In the genomic region with DNA sequence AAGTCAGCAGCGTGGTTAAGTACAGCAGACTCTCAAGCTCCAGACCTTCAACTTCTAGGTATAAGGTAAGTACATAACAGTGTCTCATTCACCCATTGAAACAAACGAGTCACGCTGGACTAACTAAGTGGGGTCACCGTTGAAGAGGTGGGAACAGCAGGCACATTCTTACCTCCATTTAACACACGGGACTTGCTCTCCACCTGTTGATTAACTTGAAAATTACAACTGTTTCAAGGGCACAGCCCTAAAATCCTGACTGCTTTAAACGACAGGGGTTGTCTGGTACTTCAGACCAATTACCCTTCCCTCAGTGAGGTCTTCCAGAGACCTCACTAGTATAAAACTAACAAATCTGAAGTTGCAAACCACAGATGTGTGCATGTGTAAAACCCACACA, we compare ENCODE assay signal across 33 mouse cellular contexts. TPM values are rescaled to one million over a fixed set of nuclear protein-coding genes. Genes with fewer than 3 reads are reported as not detected.
"Had no signal": no experiment of that assay in that cellular context is flagged by ENCODE, and none has a peak within 500 bp of the region (broad histone marks: within the 10 kb centered on the region; RNA-seq: fewer than 3 reads in every experiment).

No protein-coding gene starts in this region.

- H3K27me3 ChIP-seq: heart, embryonic 12.5 days; hindbrain, embryonic 12.5 days; limb, embryonic 12.5 days had no signal

- H3K4me1 ChIP-seq: heart, embryonic 10.5 days; heart, embryonic 12.5 days; hindbrain, embryonic 10.5 days; hindbrain, embryonic 12.5 days; limb, embryonic 10.5 days; limb, embryonic 12.5 days had no signal

- H3K9me3 ChIP-seq: heart, embryonic 10.5 days; heart, embryonic 12.5 days; hindbrain, embryonic 10.5 days; hindbrain, embryonic 12.5 days; limb, embryonic 10.5 days; limb, embryonic 12.5 days had no signal

- ATAC-seq: hindbrain, embryonic 16.5 days; inflammation-experienced regulatory T-cells, adult 6 months; intestine, embryonic 16.5 days had no signal

- DNase-seq: gastrocnemius, adult 2 months; gastrocnemius, postnatal 10 days; gastrocnemius, postnatal 25 days; heart, adult 18-20 months; heart, postnatal 10 days; heart, postnatal 4 days; kidney, adult 18-20 months; kidney, adult 8-10 months; kidney, postnatal 25 days; kidney, postnatal 4 days; liver had no signal

- H3K9ac ChIP-seq: heart, embryonic 12.5 days; hindbrain, embryonic 12.5 days; hindbrain, embryonic 14.5 days; limb, embryonic 12.5 days; liver, embryonic 14.5 days had no signal

- H3K4me2 ChIP-seq: heart, embryonic 12.5 days; hindbrain, embryonic 12.5 days; hindbrain, embryonic 14.5 days; limb, embryonic 12.5 days; liver, embryonic 11.5 days had no signal

- H3K27ac ChIP-seq: gastrocnemius, adult 2 months; heart, embryonic 10.5 days; hindbrain, embryonic 10.5 days; hindbrain, embryonic 12.5 days; hindbrain, embryonic 14.5 days; layer of hippocampus, adult 2 months; left cerebral cortex, adult 2 months; limb, embryonic 10.5 days; limb, embryonic 12.5 days; liver, embryonic 14.5 days had no signal

- H3K4me3 ChIP-seq: gastrocnemius, adult 2 months; heart, embryonic 10.5 days; heart, embryonic 12.5 days; hindbrain, embryonic 10.5 days; hindbrain, embryonic 12.5 days; layer of hippocampus, adult 2 months; left cerebral cortex, adult 2 months; limb, embryonic 10.5 days; limb, embryonic 12.5 days had no signal

RNA-seq across cellular contexts. Expression of gene Sult6b1, which starts 52.7 kb away (rescaled TPM):
- total RNA-seq: gastrocnemius, adult 2 months; gastrocnemius, postnatal 10 days; gastrocnemius, postnatal 25 days; gastrocnemius, postnatal 4 days; granulocyte monocyte progenitor cell, adult 5-6 weeks; heart, adult 18-20 months; heart, adult 8-10 months; heart, postnatal 10 days; heart, postnatal 25 days; heart, postnatal 4 days; layer of hippocampus, adult 2 months; layer of hippocampus, postnatal 10 days; layer of hippocampus, postnatal 25 days; left cerebral cortex, postnatal 14 days had no signal
- polyA plus RNA-seq: hindbrain, embryonic 16.5 days; kidney, embryonic 16.5 days; liver, embryonic 11.5 days had no signal
